Mouse (Mus musculus) cortical plate, adult 2 months (tissue): ENCODE measurements at regions not wholly inside any gene's neighbourhood (a gene's known extent, or its start where the extent isn't known, plus 50 kb on each side); places are given as distances from the start of the nearest gene placed in this dataset.
"Not testable (repeated sequence)": the region's sequence is repeated elsewhere in the genome, so short reads cannot be mapped to it uniquely, and the experiment has no call there.

ENCODE experiments used
- CTCF ChIP-seq: fragments of 200-500 bp; IDR thresholded peaks from 2 replicates; pipeline ENCODE4 v1.5.1; 2011; ENCODE audit warnings: mild to moderate bottlenecking, control low read depth, low read length; ENCODE audit not compliant: insufficient read depth; ENCODE audit errors: extremely low read depth
- POLR2A ChIP-seq: fragments of 200-500 bp; IDR thresholded peaks from 2 replicates; pipeline ENCODE4 v1.6.1; 2011; ENCODE audit warnings: mild to moderate bottlenecking, low read length, control low read depth; ENCODE audit not compliant: insufficient read depth; ENCODE audit errors: extremely low read depth

DNA sequence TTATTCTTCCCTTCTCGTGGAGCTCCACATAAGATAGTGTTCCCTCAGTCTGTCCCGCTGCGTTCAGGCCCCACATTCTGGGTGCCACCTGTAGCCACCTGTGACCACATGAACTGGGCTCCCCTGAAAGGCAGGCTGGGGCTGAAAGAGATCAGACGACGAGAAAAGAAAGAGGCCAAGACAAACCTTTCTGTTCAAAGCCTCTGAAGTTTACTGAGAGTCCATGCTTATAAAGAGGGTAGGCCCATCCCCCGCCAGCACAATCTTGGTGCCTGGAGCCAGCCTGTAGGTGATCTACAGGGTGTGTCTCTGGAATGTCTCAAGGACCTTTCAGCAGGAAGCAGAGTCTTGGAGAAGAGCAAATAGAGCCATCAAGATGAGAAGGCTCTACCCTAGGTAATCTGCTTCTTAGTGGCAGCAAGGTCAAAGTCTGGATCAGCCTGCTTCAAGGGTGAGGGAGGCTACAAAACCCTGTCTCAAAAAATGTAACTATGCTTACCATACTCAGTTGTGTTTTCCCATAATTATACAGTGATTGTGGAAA is 72.2 kb upstream of the Arhgap42 start:
- TF ChIP-seq POLR2A, CTCF: not testable (repeated sequence)
